Mouse (Mus musculus) left cerebral cortex, adult 9 months (tissue): ENCODE measurements around the gene Kcnip4.

Experiments used
- DNase-seq, 2 experiments: peaks; one replicate each; pipeline ENCODE4 v3.0.0; 2022; ENCODE audit warnings: low spot score in 2 of 2

Gene Kcnip4

DNA sequence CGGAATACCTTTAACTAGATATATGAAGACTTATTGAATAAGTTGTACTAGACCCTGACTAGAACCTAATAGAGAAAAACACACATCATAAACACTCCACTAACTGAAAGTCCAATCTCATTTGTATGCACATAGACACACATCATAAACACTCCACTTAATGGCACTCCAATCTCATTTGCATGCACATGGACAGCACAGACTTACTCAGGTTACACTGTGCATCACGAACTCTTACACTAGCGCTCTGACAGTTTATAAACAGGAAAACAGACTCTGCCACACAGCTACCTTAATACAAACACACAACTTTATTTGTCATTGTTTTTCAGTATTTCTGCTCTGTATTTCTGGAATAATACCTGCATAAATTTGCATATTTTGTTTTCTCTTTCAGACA lies 168.3 kb downstream of the Kcnip4 start:
- DNase-seq, result no peak

GRCm38 (mm10) chr5:49352061-49352460 lies 172.6 kb downstream of the Kcnip4 start:
- DNase-seq, result no peak

DNA sequence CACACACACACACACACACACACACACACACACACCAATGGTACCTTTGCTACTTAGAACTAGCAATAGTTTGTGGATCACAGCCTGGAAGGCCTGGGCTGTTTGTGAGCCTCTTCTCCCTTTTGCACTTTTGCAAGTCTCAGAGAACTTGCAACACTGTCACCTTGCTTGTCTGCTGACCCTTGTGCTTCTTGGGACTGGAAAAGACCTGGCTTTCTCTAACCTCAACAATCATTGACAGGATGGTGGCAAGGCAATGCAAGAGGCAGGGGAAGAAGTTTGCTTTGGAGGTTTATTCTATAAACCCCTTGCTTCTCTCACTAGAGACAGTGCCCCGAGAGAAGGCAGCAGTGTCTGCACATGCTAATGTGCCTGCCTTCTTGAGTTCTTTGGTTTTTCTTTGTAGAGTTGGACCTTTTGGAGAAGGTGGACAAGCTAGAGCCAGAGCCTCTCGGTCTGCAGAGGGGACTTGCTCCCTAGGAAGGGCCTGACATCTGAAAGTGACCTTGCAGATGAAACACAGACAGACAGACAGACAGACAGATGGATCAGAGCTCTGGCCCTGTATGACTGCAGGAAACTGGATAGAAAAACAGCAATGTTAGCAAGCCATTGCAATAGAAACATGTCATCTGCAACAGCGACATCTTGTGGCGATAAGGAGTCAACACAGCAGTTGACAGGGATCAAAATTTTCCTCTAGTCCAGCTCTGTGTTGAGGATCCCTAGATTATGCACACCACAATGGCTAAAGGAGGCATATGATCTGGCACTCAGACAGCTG lies 174.4 kb downstream of the Kcnip4 start:
- peak in 1 of 2 experiments; percentile 69 for DNase-seq

DNA sequence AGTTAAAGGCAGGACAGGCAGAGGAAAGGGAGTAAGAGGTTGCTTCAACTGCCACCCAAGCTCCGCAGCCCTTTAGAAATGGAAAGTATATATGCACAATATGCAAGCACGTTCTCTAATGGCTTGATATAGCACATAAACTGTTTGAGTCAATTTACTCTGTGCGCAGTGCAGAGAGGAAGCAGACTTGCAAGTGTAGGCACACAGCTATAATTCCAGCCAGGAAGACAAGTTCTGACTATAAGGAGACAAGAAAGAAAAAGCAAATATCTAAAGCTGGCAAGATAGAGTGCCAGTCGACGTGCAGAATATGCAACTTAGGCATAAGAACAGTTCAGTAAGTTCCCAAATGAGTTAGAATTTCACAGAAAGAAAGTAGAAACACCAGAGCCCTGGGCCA lies 175.2 kb downstream of the Kcnip4 start:
- DNase-seq, result no peak

DNA sequence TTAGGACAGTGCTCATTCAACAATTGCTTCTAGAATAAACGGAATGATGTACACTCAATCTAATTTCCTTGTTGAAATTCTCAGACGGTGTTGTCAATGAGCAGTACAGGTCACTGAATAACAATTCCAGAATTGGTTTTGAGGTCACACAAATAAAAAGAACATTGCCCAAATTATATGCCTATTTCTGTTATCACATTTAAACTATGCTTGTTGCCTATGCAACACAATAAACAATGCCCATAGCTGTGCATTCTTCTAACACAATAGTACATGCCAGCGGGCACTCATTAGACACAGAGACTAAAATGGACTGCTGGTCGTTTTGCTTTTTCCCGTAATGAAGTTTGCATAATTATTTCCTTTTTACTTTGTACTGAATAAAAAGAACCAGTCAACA lies 176.2 kb downstream of the Kcnip4 start:
- no peak for DNase-seq

- no peak for DNase-seq
Observed at GRCm38 (mm10) chr5:49344606-49345005, 180.1 kb downstream of the Kcnip4 start.

DNA sequence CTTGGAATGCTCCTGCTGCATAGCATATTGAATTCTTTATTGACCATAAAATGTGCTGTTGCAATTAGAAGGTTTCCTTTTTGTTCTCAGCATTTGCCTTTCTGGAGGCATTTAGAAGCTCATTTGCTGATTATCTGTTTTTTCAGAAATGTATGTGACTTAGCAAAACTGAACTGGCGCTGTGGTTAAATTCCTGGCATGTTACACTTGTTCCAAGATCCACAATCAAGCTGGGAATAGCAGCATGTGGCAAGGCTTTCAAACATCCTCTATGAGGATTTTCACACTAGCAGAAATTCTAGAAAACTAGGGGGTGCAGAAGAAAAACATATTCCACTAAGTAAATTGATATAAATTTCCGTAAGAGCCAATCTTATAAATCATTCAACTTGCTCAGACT lies 187.5 kb downstream of the Kcnip4 start:
- DNase-seq, result no peak

GRCm38 (mm10) chr5:49333063-49333462 lies 191.6 kb downstream of the Kcnip4 start:
- no peak for DNase-seq

DNA sequence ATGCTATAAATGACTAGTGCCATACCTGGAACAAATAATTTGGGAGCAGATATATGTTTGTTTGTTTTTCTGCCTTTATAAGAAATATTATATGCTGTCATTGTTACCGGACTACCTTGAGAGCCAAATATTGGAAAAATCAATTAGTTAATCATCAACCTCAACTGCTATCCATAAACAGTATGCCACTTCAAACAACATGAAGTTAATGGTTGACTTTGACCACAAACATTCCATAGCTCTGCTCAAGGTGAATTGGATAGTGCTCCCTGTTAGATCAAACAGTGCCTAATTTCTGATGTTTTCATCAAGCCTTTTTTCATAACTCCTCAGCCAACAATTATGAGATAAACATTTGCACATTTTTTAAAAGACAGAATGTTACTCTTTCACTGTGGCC lies 195.7 kb downstream of the Kcnip4 start:
- no peak for DNase-seq

DNA sequence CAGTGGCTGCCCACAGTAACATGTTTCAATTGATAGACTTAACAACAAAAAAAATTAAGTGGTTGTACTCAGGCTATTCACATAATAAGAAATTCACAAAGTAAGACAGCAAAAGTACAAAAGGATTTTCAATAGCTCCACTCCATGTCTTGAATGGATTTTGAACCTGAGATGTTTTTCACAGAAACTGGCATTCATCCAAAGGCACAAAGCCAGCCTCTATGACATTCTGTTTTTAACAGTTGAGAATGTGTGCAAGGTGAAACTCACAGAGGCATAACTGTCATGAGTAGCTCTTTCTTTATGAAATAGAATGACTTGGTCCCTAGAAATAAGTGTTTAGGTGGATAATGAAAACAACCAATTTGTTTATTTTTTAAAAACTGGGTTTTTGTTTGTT lies 206.0 kb downstream of the Kcnip4 start:
- DNase-seq, result no peak

GRCm38 (mm10) chr5:49317869-49318268 lies 206.8 kb downstream of the Kcnip4 start:
- no peak for DNase-seq

DNA sequence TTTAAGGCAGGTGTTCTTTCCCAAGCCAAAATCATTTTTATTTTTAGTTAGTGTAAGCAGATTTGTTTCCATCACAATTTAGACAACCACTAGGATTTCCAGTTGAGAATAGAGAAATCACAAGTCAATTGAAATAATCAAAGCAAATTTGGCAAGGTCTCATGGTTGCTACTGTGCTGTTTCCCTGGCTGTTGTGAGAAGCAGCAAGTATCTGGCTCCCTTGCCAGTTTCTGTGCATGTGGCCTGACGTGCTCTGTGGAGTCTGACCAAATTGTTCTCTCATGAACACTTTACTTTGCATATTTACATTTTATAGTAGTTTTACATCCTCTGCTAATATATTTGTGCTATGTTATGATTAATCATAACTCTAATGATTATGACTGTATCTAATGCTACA lies 217.9 kb downstream of the Kcnip4 start:
- no peak for DNase-seq

DNA sequence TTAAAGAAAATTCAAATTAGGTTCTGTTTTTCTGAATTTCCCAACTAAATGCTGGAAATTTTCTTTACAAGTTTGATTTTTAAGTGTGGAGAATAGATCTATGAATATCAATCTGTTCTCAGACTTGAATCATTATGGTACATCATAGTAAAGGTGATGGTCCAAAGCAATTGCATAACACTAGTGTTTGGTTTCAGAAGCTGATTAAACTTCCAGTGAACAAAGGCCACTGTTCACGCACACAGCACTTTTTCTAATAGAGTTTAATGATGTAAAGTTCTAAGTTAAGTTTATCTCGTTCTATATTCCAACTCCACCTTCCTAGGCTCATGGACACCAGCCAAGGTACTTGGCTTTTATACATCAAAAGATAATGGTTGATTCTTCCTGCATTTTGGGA lies 219.4 kb downstream of the Kcnip4 start:
- DNase-seq, result no peak

- DNase-seq, result no peak
Observed at GRCm38 (mm10) chr5:49298654-49299053, 226.1 kb downstream of the Kcnip4 start.

GRCm38 (mm10) chr5:49292421-49292820 lies 232.3 kb downstream of the Kcnip4 start:
- no peak for DNase-seq

DNA sequence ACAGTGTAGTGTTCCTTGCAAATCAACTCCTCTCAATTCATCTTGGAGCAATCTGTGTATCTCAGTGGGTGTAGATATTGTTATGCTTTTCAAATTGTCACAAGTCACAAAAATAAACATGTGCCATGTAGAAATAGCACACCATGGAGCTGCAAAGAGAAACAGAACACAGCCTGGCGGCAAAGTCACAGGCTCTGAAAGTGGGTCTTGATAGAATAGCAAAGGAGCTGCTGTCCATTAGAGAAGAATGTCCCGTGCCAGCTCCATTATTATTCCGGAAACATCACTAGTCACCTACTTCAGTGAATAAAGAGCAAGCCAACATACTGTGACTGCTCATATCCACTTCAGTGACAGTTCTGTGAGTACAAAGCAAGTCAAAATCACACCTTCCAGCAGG lies 232.9 kb downstream of the Kcnip4 start:
- no peak for DNase-seq

DNA sequence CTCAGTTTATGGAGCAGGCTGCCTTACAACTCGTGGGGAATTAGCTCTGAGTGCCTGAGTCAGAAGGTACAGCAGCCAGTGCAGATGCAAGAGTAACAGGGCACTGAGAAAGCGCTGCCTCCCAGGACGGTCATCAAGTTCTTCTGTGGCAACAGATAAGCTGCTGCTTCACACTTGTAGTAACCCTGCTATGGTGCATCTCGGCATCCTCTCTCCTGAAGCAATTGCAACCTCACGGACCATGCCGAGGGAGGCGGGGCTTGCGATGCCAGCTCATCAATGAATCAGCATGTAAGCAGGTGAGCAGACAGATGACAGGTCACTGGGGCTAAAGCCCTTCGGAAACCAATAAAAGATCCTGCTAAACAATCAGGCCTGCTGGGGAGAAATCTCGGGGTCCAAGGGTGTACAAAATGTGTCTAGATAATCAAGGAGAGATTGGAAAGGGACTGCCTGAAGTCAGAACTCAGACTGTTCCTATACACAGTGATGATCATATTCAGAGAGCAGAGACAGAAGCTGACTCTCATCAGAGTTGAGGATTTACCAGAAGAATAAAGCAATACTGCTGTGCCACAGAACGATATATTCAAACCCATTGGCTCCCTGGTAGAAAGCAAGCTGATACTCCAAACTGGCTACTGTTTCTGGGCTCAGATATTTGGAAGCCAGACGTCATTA lies 239.1 kb downstream of the Kcnip4 start:
- no peak for DNase-seq

- DNase-seq, result no peak
Observed at GRCm38 (mm10) chr5:49284776-49285175, 239.9 kb downstream of the Kcnip4 start.

- no peak for DNase-seq
Observed at GRCm38 (mm10) chr5:49283403-49283802, 241.3 kb downstream of the Kcnip4 start.

GRCm38 (mm10) chr5:49271864-49272263 lies 252.8 kb downstream of the Kcnip4 start:
- no peak for DNase-seq

GRCm38 (mm10) chr5:49268807-49269206 lies 255.9 kb downstream of the Kcnip4 start:
- no peak for DNase-seq

GRCm38 (mm10) chr5:49259356-49259755 lies 265.4 kb downstream of the Kcnip4 start:
- no peak for DNase-seq

DNA sequence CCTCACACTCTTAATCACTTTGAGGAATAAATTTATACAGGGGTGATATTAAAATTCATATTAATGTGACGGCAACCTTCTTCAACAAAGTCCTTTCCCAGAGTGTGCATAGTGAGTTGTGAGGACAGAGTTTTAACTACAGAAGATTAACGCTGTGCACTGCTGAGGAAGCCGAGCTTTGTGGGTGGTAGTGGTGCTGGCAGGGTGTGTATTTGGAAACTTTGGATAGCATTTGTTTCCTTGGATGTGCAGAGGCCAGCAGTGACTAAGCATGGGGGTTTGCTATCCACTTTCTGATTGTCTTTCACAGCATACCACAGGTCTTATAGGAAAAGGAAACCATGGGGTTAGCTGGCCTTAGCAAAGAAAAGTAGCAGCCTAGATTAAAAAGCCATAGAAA lies 267.9 kb downstream of the Kcnip4 start:
- no peak for DNase-seq
